Mouse (Mus musculus) adrenal gland, postnatal 25 days (tissue): ENCODE results near the gene Ch25h. TPM values are rescaled to one million over a fixed set of nuclear protein-coding genes. Genes with fewer than 3 reads are reported as not detected.

Source experiments
- DNase-seq: peaks from one replicate; pipeline ENCODE4 v3.0.0; 2021; ENCODE audit warnings: mixed read lengths
- long read RNA-seq: library from polyadenylated mRNA; stranded (forward); transcript quantifications from one replicate; pipeline ENCODE4 v2.0.0, GENCODE M21; 2021
- total RNA-seq: library from RNA; stranded (reverse); gene quantifications from 2 replicates; pipeline ENCODE4 v1.2.3, GENCODE M21; 2021

The Ch25h gene
- total RNA-seq = 0.82 TPM in 1 of 2 replicates, not detected in the other
- long read RNA-seq, partial matches to known transcripts = 0 of 1 reads
- long read RNA-seq, other reads (novel, unspliced or antisense) = 0 of 1 reads

DNA sequence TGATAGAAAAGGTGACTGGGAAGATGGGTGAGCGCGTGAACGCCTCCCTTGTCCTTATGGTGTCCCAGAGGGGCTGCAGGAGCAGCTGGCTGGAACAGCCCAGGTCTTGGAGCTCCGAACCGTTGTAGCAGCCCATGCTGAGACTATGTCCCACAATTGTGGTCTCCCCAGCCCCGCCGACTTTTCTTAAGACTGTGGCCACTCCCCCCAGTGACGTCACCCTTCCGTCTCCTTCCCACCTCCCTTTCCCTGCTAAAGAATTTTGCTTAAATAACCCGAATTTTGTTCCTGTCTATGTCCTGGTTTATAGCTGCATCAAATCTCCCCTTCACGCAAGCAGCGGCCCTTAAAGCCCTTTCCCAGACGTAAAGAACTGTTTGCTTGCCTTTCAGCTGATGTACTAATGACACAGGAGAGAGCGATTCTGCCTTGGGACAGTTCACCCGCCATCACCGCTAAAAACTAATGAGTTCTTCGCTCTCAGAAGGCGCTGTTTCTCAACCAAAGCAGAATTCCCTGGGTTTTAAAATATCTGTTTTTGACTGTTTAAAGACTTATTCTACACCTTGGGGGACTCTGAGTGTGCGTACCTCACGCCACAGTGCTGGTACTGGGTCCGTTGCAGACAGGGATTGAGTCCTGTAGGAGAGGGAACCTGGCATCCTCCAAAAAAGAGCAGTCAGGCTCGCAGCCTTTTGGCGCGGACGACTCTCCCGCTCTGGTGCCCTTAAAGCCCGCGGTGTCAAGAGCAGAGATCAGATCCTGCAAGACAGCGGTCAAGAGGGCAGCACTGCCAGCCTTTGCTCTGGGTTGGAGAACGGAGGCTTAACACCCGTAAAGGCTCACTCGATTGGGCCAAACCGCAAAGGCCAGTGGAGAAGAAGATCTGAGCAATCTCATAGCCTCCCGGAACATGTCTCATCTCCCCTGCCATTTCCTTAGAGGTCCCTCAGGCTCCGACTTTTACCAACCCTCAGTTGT lies at the start of gene Ch25h:
TSS of gene Ch25h (minus strand) at position 174 of the 981 bp plus-strand sequence.
- peak; percentile 40 for DNase-seq

DNA sequence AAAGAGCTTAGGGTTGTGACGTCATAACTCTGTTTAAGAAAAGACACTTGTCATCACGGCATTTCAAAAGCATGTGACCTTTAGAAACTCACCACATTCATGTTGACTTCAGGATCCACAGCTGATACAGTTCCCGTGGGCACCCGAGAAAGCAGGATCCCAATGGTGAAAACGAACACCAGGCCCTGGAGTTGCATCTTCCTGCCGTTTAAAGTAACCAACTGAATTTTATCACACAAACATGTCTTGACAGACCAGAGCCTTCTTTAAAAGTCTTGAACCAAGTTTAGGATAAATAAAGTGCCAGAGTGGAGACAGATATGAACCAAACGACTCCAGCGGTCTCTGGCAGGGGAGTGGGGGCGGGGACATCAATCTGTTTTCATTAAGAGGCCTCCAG lies 49.7 kb upstream of the Ch25h start:
- no peak for DNase-seq

- no peak for DNase-seq
Observed at GRCm38 (mm10) chr19:34523106-34523725, 48.3 kb upstream of the Ch25h start.

DNA sequence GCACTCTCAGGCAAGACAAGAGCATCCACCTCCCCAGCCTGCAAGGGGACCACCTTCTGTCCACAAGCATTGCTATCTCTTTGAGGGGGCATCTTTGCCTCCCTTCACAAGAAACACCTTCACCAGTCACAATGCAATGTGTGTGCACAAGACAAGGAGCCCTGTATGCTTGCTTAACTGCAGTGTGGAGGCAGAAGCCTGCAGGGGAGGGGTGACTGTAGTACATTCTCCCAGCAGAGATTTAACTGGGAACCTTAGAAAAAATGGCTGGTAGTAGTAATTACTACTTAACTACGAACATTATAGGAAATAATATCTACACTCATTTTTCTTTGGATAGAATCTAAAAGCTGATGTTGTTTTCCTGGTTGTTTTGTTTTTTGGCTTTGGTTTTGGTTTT lies 47.0 kb upstream of the Ch25h start:
- DNase-seq = no peak

DNA sequence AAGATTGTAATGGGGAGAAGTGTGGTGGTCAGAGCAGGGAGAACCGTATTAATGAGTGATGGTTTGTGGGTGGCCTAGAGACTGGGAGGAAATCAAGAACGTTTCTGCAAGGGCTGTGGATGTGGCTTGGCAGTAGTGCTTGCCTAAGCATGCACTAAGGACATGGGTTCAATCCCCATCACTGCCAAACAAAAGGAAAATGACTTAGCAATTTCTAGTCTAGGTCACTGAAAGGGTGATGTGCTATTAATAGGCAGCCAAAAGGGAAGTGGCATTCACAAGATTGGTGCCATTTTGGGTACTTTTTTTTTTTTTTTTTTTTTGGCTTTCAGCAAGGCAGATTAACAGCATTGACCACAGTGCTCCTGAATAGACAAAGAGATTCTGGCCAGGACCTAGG lies 46.4 kb upstream of the Ch25h start:
- no peak for DNase-seq

- no peak for DNase-seq
Observed at GRCm38 (mm10) chr19:34520051-34520450, 45.1 kb upstream of the Ch25h start.

GRCm38 (mm10) chr19:34519646-34520045 lies 44.7 kb upstream of the Ch25h start:
- DNase-seq = no peak

- DNase-seq = peak; percentile 39
Observed at GRCm38 (mm10) chr19:34518786-34519185, 43.8 kb upstream of the Ch25h start.

- DNase-seq = peak; percentile 45
Observed at GRCm38 (mm10) chr19:34517812-34518594, 43.0 kb upstream of the Ch25h start.

DNA sequence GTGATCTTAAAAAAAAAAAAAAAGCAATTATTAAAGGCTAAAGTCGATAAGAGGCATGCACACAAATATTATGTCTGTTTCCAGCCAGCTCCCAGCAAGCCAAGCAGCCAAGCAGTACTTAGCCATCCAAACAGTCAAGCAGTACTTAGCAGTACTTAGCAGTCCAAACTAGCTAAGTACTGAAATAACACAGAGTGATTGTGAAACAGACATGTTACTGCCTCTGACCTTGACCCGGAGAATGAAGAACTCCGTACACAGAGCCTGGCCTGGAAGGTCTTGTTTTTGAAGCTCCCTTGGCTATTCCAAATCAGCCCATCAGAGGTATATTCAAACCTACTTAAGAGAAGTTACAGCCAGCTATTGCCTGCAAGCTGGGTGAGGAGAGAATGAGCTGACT lies 42.2 kb upstream of the Ch25h start:
- no peak for DNase-seq

GRCm38 (mm10) chr19:34516346-34516745 lies 41.4 kb upstream of the Ch25h start:
- DNase-seq = no peak

DNA sequence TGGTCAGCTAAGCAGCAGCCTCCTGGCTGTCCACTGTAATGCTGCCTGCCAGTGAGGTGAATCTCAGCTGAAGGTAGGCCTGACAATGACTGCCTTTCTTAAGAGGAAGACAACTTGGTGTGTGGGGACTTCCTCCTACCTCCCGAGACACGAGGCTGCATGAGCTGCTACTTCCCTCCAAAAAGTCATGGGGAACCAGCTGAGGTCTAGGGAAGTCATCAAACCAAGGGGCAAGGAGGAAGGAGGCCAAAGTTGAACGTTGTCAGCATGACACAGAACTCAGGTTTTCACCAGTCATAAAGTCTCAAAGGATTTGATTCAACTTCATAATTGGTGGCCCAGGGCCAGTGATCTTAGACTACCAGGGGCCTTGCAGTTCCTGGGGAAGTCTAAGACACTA lies 40.7 kb upstream of the Ch25h start:
- no peak for DNase-seq

DNA sequence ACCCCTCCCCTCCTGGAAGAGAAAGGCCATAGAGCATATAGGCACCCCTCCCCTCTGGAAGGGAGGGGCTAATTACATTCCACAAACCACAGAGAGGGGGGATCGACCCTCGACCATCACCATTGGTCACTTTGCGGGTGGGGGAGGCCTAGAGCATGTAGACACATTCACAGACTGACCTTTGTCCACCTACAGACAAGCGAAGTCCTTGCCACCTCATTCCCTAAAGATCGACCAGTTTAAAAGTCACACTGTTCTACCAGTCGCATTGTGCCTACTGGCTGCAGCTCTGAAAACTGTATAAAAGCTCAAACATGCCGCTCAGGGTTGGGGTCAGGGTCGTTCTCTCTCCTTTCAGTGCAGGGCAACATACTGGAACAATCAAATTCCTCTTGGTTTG lies 36.6 kb upstream of the Ch25h start:
- DNase-seq = no peak

DNA sequence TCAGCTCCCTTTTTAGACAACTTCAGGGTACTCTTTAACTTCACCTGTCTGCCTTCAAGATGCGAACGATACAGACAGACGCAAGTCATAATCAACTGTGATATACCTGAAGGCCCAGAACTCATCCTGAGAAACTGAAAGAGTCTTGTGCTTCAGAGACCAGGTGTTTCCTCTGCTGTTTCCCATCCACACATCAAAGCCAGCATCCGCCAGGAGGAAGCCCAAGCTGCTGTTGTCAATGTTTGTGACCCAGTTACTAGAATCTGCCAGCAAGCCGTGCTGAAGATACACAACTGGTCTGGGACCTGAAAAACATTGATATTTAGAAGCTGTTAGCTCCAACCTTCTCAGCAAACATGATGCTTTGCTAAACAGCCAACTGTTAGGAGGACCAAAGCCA lies 35.8 kb upstream of the Ch25h start:
- no peak for DNase-seq

DNA sequence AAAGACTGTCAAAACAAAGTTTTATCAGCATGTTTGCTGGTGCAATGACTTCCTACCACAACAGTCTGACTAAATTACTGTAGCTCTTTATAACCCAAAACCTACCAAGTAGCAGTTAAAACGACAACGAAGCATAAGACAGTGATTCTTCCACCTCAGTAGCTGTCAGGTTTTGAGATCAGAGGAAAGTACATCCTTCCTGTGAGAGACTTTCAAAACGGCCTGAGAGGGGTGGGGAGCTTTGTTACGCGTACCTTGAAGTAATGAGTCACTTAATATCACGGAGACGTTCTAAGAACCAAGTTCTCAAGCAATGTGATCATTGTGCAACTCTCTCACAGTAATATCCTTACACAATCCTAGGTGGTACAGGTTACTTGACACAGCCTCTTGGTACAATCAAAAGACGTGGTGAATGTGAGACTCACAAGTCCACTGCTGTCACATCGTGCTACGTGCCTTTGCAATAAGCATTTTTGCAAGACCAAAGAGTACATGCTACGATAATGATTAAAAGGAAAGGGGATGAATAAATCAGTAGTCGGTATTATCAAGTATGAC lies 30.3 kb upstream of the Ch25h start:
- no peak for DNase-seq

DNA sequence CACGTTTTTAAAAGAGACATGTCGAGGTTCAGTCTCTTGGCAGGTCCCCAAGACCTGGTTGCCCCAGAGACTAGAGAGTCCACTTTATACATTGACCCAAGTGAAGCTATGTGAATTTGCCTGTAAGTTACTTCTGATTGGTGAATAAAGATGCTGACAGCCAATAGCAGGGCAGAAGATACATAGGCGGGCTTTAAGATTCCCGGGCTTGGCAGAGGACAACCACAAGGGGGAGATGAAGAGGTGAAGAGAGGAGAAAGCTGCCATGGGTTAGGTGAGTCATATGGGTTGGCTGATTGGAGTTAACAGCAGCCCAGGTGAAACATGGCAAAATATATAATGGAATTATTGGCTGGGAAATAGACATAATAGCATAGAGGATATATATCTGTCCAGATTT lies 25.8 kb upstream of the Ch25h start:
- peak; percentile 72 for DNase-seq

GRCm38 (mm10) chr19:34496353-34496752 lies 21.4 kb upstream of the Ch25h start:
- DNase-seq = no peak

DNA sequence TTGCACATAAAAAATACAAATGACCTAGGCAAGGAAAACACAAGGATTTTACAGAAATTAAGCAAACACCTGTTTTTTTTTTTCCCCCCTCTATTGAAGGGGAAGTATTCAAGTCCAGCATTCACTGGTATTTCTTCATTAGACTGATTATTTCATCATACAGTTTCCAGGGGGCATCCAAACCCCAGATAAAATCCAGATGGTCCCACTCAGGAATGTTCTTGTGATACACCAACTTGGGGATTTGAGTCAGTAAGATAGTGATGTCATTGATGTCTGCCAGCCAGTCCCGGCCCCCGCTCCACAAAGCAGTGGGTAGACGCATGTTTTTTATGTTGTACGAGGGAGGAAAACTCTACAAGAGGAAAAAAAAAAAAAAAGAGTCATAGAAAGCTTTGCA lies 18.9 kb upstream of the Ch25h start:
- DNase-seq = no peak

DNA sequence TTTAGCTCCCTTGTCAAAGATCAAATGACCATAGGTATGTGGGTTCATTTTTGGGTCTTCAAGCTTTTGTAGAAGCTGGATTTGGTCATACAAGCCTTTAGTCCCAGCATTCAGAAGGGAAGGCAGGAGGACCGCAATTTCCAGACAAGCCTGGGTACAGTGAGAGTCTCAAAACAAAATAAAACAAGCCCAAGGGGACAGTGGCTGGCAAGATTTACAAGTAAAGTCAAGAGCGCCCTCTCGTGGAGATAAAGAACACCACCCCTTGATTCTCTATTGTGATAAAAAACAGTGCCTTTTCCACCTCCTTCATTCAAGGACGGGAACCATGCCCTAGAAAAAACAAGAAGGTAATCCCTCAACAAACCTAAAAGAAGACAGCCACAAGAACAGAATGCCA lies 8.6 kb upstream of the Ch25h start:
- DNase-seq = peak; percentile 27

GRCm38 (mm10) chr19:34474228-34474990 lies 555 bp downstream of the Ch25h start:
- DNase-seq = peak; percentile 14

DNA sequence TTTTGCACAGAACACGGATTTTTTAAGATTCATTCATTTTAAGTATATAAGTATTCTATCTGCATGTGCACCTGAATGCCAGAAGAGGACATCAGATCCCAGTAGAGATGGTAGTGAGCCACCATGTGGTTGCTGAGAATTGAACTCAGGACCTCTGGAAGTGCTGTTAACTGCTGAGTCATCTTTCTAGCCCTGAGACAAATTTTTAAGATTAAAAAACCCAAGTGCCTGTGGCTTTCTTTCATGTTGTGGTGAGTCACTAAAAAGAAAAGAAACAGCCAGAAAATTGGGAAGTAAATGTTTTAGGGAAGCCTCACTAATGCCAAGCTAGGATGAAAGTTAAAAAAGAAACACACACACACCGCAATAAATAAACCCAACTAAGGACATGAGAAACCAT lies 3.3 kb downstream of the Ch25h start:
- DNase-seq = no peak

GRCm38 (mm10) chr19:34468794-34469193 lies 6.2 kb downstream of the Ch25h start:
- no peak for DNase-seq
